Mouse (Mus musculus) kidney, embryonic 16.5 days (tissue): ENCODE results near the gene Cstl1. TPM values are rescaled to one million over a fixed set of nuclear protein-coding genes. Genes with fewer than 3 reads are reported as not detected.
"Not testable (repeated sequence)": the region's sequence is repeated elsewhere in the genome, so short reads cannot be mapped to it uniquely, and the experiment has no call there.

Experiments used
- ATAC-seq: fragments of 200-750 bp; cut with Nextera tagmentation; 2 replicates; pipeline ENCODE4 v1.8.0; 2017; ENCODE audit warnings: moderate TSS enrichment; ENCODE audit not compliant: low FRiP score, low TSS enrichment
- H3K27ac ChIP-seq: fragments of 300-500 bp; sonication (generic); 2 replicates; pipeline ENCODE4 v1.5.1; 2014; ENCODE audit warnings: low read length
- H3K27me3 ChIP-seq: fragments of 300-500 bp; sonication (generic); 2 replicates; pipeline ENCODE4 v1.6.1; 2014; ENCODE audit warnings: low read length, control low read depth, mixed read lengths; ENCODE audit not compliant: insufficient read depth
- H3K36me3 ChIP-seq: fragments of 300-500 bp; sonication (generic); 2 replicates; pipeline ENCODE4 v1.6.1; 2014; ENCODE audit warnings: low read length, control low read depth, mixed read lengths; ENCODE audit not compliant: insufficient read depth
- H3K4me1 ChIP-seq: fragments of 300-500 bp; sonication (generic); 2 replicates; pipeline ENCODE4 v1.6.1; 2014; ENCODE audit warnings: low read length, control low read depth, mixed read lengths; ENCODE audit not compliant: insufficient read depth
- H3K4me2 ChIP-seq: fragments of 300-500 bp; sonication (generic); replicated peaks from 2 replicates; pipeline ENCODE4 v1.6.1; 2014; ENCODE audit warnings: low read depth, low read length
- H3K4me3 ChIP-seq: fragments of 300-500 bp; sonication (generic); 2 replicates; pipeline ENCODE4 v1.5.1; 2014; ENCODE audit warnings: mild to moderate bottlenecking, low read length
- H3K9ac ChIP-seq: fragments of 300-500 bp; sonication (generic); replicated peaks from 2 replicates; pipeline ENCODE4 v1.6.1; 2014; ENCODE audit warnings: low read length
- H3K9me3 ChIP-seq: fragments of 300-500 bp; sonication (generic); 2 replicates; pipeline ENCODE4 v1.6.1; 2016; ENCODE audit warnings: low read length, control low read depth
- WGBS: fragments of 180-500 bp; shearing (Covaris S2); extraction: QIAGEN DNeasy Blood & Tissue Kit; methylation state at CpG from one replicate; pipeline ENCODE4 v1.1.7; 2014; 5-methylcytosine and 5-hydroxymethylcytosine counted together
- polyA plus RNA-seq: library from polyadenylated mRNA; unstranded; fragments of >200 nt; fragmentation: Nextera tagmentation; extraction: Ambion mirVana; gene quantifications from 2 replicates; pipeline ENCODE4 v1.2.1, GENCODE M21; 2015

Gene Cstl1
- polyA plus RNA-seq, 1 experiment from 2014 or later = not detected

- Histone ChIP-seq H3K4me1 (no peaks in the 10 kb centered on the region), H3K4me3 (no peak overlapping the region), H3K27me3 (no peaks in the 10 kb centered on the region), H3K36me3 (no peaks in the 10 kb centered on the region), H3K27ac (no peak overlapping the region), H3K9ac (no peak overlapping the region), H3K4me2 (no peak overlapping the region), H3K9me3 (0 out of 2 replicates have a peak, but pooled peaks cover 3% of the 10 kb centered on the region)
- WGBS = 85% methylated on average over 3 of the region's 3 CpGs
- ATAC-seq = no peak
Observed at GRCm38 (mm10) chr2:148743846-148744407, 6.2 kb upstream of the Cstl1 start.

GRCm38 (mm10) chr2:148751893-148752813 is 2.0 kb downstream of the Cstl1 start:
- Histone ChIP-seq H3K36me3 (no peaks in the 10 kb centered on the region), H3K27me3 (no peaks in the 10 kb centered on the region), H3K9ac (no peak overlapping the region; the same call in 1 of the 2 replicates), H3K4me1 (no peaks in the 10 kb centered on the region), H3K9me3 (no peaks in the 10 kb centered on the region), H3K4me3 (peak overlapping the region; percentile 34), H3K27ac (no peak overlapping the region), H3K4me2 (peak overlapping the region; percentile 60)
- peak; percentile 85 for ATAC-seq
- 16% methylated on average over 15 of the region's 15 CpGs for WGBS

DNA sequence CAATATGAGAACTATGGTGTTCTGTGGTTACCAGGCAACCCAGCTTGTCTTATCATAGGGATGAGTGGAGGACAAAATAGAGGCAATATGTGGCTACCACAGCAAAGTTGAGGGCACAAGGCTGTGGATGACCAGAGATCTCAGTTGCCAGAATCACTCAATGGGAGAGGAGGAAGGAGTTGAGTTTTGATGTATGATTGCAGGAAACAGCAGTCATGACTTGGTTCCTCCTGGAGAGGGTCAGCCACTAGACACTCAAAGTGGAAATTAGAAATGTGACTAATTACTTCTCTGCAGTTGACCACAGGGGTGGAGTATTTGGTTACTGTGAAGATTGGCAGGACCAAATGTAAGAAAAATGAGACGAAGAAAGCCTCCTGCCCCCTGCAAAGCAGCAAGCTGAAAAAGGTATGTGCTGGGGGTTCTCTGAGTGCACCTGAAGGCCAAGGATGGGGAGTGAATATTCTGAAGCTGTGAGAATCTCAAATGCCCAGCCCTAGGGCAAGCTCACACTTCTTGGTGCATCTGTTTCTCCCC is 4.2 kb downstream of the Cstl1 start:
- Histone ChIP-seq H3K9me3 (no peaks in the 10 kb centered on the region), H3K4me3 (no peak overlapping the region), H3K27me3 (no peaks in the 10 kb centered on the region), H3K36me3 (no peaks in the 10 kb centered on the region), H3K4me2 (no peak overlapping the region), H3K9ac (no peak overlapping the region), H3K27ac (no peak overlapping the region), H3K4me1 (no peaks in the 10 kb centered on the region)
- 56% methylated on average over 1 of the region's 1 CpGs for WGBS
- ATAC-seq = no peak

DNA sequence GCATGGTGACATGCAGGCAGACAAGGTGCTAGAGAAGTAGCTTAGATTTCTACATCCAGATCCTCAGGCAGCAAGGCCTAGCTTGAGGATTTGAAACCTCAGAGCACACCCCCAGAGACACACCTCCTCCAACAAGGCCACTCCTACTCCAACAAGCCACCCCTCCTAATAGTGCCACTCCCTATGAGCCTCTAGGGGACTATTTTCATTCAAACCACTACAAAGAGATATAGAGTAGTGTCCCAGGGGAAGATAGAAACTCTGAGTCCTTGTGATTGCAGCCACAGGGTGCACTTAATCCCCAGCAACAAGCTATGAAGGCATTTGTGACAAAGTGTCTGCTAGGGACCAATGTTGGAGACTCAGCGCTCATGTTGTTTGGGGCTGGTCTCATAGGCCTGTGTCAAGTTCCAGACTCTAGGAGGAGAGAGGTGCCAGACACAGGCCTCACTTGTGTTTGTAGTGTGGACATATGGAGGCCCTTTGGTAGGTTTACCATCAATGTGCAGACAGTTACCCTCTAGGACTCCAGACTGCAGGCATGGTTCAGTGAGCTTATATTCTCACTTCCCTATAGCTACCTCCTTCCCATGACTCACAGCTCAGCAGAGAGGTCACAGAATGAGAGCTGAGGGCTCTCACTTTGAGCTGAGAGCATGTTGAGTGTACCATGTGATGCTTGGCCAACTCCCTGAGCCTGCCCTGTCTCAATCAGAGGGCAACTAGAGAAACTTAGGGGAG is 13.7 kb downstream of the Cstl1 start:
- 92% methylated on average over 1 of the region's 1 CpGs for WGBS
- H3K27ac ChIP-seq = no peak overlapping the region
- H3K27me3 ChIP-seq = no peaks in the 10 kb centered on the region
- H3K4me3 ChIP-seq = no peak overlapping the region
- no peak overlapping the region for H3K9ac ChIP-seq
- H3K4me1 ChIP-seq = no peaks in the 10 kb centered on the region
- no peaks in the 10 kb centered on the region for H3K9me3 ChIP-seq
- H3K4me2 ChIP-seq = no peak overlapping the region
- no peaks in the 10 kb centered on the region for H3K36me3 ChIP-seq
- no peak for ATAC-seq

GRCm38 (mm10) chr2:148771397-148771796 is 21.2 kb downstream of the Cstl1 start, which contains the start of gene Cst11:
TSS of gene Cst11 (minus strand) at chr2:148771497.
- ATAC-seq, H3K4me3 ChIP-seq, H3K27ac ChIP-seq, H3K36me3 ChIP-seq, H3K27me3 ChIP-seq, H3K4me1 ChIP-seq, H3K9me3 ChIP-seq, H3K4me2 ChIP-seq, H3K9ac ChIP-seq: not testable (repeated sequence)
- 86% methylated on average over 4 of the region's 4 CpGs for WGBS

- H3K27ac ChIP-seq = no peak within 1 kb of the TSS
- no peaks in the 10 kb centered on the region for H3K4me1 ChIP-seq
- no peaks in the 10 kb centered on the region for H3K36me3 ChIP-seq
- no peaks in the 10 kb centered on the region for H3K27me3 ChIP-seq
- H3K9me3 ChIP-seq = no peaks in the 10 kb centered on the region
- no peak; the same call in 1 of the 2 replicates for ATAC-seq
- WGBS = 42% methylated on average over 1 of the region's 1 CpGs
- no peak within 1 kb of the TSS for H3K9ac ChIP-seq
- no peak within 1 kb of the TSS for H3K4me2 ChIP-seq
- no peak within 1 kb of the TSS for H3K4me3 ChIP-seq
Observed at GRCm38 (mm10) chr2:148781709-148782108, 31.6 kb downstream of the Cstl1 start, which contains the start of gene 8030411F24Rik. TSS of gene 8030411F24Rik (plus strand) at chr2:148782009.

GRCm38 (mm10) chr2:148789142-148789541 is 39.0 kb downstream of the Cstl1 start, which contains the start of gene Cst12:
TSS of gene Cst12 (plus strand) at chr2:148789361.
- Histone ChIP-seq H3K4me2 (no peak within 1 kb of the TSS), H3K27me3 (no peaks in the 10 kb centered on the region), H3K36me3 (no peaks in the 10 kb centered on the region), H3K27ac (no peak within 1 kb of the TSS), H3K4me1 (no peaks in the 10 kb centered on the region), H3K4me3 (no peak within 1 kb of the TSS), H3K9ac (no peak within 1 kb of the TSS), H3K9me3 (peaks cover 4% of the 10 kb centered on the region; the same call in 1 of the 2 replicates)
- WGBS = 91% methylated on average over 6 of the region's 6 CpGs
- no peak for ATAC-seq

DNA sequence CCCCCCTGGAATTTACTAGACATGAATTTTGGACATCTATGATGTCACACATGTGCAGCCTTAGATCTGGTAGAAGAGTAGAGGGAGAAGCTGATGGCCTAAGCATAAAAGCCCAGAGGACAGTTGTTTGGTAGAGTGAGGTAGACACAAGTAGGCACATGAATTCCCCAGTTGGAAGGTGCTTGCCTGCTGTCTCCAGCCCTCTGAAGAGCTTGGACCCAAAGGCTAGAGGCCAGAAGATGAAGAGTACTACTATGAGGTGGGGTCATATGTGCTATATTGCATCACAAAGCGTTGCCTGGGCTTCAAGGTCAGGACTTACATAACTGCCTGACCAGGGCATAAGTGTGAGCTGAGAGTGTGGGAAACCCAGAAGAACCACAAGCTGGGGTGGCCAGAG is 48.3 kb downstream of the Cstl1 start, which contains the start of gene Cst8:
Cst8 (plus strand) TSS at position 301 of the 400 bp plus-strand sequence.
- ATAC-seq = no peak
- no peaks in the 10 kb centered on the region for H3K9me3 ChIP-seq
- H3K4me2 ChIP-seq = no peak within 1 kb of the TSS
- 0 out of 2 replicates have a peak, but pooled peaks cover 4% of the 10 kb centered on the region for H3K4me1 ChIP-seq
- H3K4me3 ChIP-seq = no peak within 1 kb of the TSS
- WGBS = 81% methylated on average over 1 of the region's 1 CpGs
- H3K36me3 ChIP-seq = no peaks in the 10 kb centered on the region
- no peak within 1 kb of the TSS for H3K9ac ChIP-seq
- no peak within 1 kb of the TSS for H3K27ac ChIP-seq
- no peaks in the 10 kb centered on the region for H3K27me3 ChIP-seq

DNA sequence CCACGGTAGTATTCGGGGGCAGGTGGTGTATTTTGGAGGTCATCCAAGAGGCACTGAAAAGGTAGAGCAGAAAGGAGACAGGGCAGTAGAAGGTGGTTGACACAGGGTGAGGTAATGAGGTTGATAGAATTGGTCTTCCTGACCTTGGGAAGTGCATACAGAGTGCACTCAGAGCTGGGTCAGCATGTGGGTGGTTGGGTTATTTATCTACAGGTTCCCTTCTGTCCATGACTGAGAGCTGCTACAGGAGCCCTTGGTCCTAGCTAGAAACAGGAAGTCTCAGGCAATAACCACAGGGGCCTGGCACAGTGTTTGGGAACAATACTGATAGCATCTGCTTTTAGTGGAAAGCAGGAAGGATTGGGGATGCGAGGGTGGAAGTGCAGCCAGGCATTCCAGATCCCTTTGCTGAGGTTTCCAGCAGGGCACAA is 51.3 kb downstream of the Cstl1 start:
- Histone ChIP-seq H3K4me2 (no peak overlapping the region), H3K4me1 (0 out of 2 replicates have a peak, but pooled peaks cover 4% of the 10 kb centered on the region), H3K9me3 (no peaks in the 10 kb centered on the region), H3K27me3 (no peaks in the 10 kb centered on the region), H3K4me3 (no peak overlapping the region), H3K9ac (no peak overlapping the region), H3K27ac (no peak overlapping the region; the same call in 1 of the 2 replicates), H3K36me3 (no peaks in the 10 kb centered on the region)
- 36% methylated on average over 3 of the region's 3 CpGs for WGBS
- ATAC-seq = peak; percentile 85
